Mouse (Mus musculus) heart, embryonic 10.5 days (tissue): ENCODE measurements at regions not wholly inside any gene's neighbourhood (a gene's known extent, or its start where the extent isn't known, plus 50 kb on each side); places are given as distances from the start of the nearest gene placed in this dataset.

Source experiments
- DNase-seq: peaks from one replicate; pipeline ENCODE4 v3.0.0-alpha.2; 2017; ENCODE audit warnings: low spot score
- H3K27ac ChIP-seq: fragments of 300-500 bp; sonication (generic); 2 replicates; pipeline ENCODE4 v1.5.1; 2016; ENCODE audit warnings: mild to moderate bottlenecking
- H3K27me3 ChIP-seq: fragments of 300-500 bp; sonication (generic); 2 replicates; pipeline ENCODE4 v1.6.1; 2016; ENCODE audit warnings: mild to moderate bottlenecking; ENCODE audit not compliant: poor library complexity, insufficient read depth, severe bottlenecking
- H3K36me3 ChIP-seq: fragments of 300-500 bp; sonication (generic); 2 replicates; pipeline ENCODE4 v1.6.1; 2016; ENCODE audit warnings: mild to moderate bottlenecking, moderate library complexity
- H3K4me1 ChIP-seq: fragments of 300-500 bp; sonication (generic); 2 replicates; pipeline ENCODE4 v1.6.1; 2016; ENCODE audit warnings: mild to moderate bottlenecking
- H3K4me3 ChIP-seq: fragments of 300-500 bp; sonication (generic); 2 replicates; pipeline ENCODE4 v1.5.1; 2016; ENCODE audit warnings: mild to moderate bottlenecking, moderate library complexity
- H3K9me3 ChIP-seq: fragments of 300-500 bp; sonication (generic); 2 replicates; pipeline ENCODE4 v1.6.1; 2016; ENCODE audit warnings: mild to moderate bottlenecking, moderate library complexity
- WGBS: fragments of 180-500 bp; shearing (Covaris S2); methylation state at CpG from one replicate; pipeline ENCODE4 v1.1.7; 2016; 5-methylcytosine and 5-hydroxymethylcytosine counted together

- DNase-seq = no peak
- H3K36me3 ChIP-seq = no peaks in the 10 kb centered on the region
- no peak overlapping the region for H3K4me3 ChIP-seq
- H3K9me3 ChIP-seq = no peaks in the 10 kb centered on the region
- no peaks in the 10 kb centered on the region for H3K4me1 ChIP-seq
- H3K27ac ChIP-seq = no peak overlapping the region
- WGBS = 76% methylated on average over 8 of the region's 8 CpGs
- no peaks in the 10 kb centered on the region for H3K27me3 ChIP-seq
Measured at GRCm38 (mm10) chr5:54279357-54279756, 281.1 kb downstream of the Stim2 start.

DNA sequence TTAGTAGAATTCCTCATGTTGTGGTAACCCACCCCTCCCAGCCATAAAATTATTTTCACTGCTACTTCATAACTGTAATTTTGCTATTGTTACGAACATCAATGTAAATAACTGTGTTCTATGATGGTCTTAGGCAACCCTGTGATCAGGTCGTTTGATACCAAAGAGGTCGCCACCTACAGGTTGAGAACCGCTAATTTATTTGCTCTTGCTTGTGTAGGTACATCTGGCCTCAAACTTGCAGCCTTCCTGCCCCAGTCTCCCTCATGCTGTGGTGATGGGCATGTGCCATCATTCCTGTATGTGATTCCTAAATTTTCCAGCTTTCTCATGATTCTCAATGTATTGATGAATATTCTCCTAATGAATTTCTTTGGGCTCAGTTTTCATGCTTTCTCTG lies 282.4 kb downstream of the Stim2 start:
- Histone ChIP-seq H3K4me1 (no peaks in the 10 kb centered on the region), H3K4me3 (no peak overlapping the region), H3K36me3 (no peaks in the 10 kb centered on the region), H3K9me3 (no peaks in the 10 kb centered on the region), H3K27me3 (no peaks in the 10 kb centered on the region), H3K27ac (no peak overlapping the region)
- WGBS = 43% methylated on average over 4 of the region's 4 CpGs
- DNase-seq = no peak

- no peaks in the 10 kb centered on the region for H3K27me3 ChIP-seq
- no peaks in the 10 kb centered on the region for H3K4me1 ChIP-seq
- no peak for DNase-seq
- no peaks in the 10 kb centered on the region for H3K36me3 ChIP-seq
- H3K27ac ChIP-seq = no peak overlapping the region
- no peak overlapping the region for H3K4me3 ChIP-seq
- WGBS = 71% methylated on average over 4 of the region's 4 CpGs
- no peaks in the 10 kb centered on the region for H3K9me3 ChIP-seq
Measured at GRCm38 (mm10) chr5:54281121-54281520, 282.8 kb downstream of the Stim2 start.

DNA sequence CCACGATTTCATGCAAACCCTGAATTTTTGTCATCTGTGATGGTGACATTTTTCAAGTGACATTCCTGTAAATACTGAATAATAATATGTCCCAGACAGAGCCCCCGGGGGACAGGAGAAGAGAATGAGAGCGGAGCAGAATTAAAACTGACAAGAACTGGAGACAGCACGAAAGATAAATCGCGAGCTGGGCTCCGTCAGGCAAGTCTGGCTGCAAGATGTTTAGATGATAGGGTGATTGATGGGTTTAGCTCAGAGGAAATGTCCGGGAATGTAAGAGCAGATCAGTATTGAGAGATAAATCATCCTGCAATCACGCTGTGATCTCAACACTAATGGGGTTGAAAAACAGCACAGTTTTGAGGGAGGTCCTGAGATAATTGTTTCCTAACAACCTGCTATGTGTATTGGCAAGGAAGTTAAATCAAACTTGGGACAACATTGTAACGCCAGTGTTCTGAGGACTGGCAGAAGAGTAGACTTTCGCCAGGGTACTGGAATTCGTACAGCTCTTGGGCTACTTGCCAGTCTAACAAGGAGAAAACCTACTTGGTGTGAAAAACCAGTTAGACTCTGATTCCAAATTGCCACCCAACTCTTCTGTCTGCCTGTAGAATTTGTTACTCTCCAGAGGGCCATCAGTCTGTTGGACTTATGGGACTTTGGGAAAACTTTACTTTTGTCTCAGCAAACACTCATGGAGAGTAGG lies 292.2 kb downstream of the Stim2 start:
- no peaks in the 10 kb centered on the region for H3K4me1 ChIP-seq
- H3K27ac ChIP-seq = no peak overlapping the region
- no peaks in the 10 kb centered on the region for H3K27me3 ChIP-seq
- no peak overlapping the region for H3K4me3 ChIP-seq
- H3K9me3 ChIP-seq = no peaks in the 10 kb centered on the region
- 35% methylated on average over 12 of the region's 12 CpGs for WGBS
- H3K36me3 ChIP-seq = no peaks in the 10 kb centered on the region
- DNase-seq = no peak

DNA sequence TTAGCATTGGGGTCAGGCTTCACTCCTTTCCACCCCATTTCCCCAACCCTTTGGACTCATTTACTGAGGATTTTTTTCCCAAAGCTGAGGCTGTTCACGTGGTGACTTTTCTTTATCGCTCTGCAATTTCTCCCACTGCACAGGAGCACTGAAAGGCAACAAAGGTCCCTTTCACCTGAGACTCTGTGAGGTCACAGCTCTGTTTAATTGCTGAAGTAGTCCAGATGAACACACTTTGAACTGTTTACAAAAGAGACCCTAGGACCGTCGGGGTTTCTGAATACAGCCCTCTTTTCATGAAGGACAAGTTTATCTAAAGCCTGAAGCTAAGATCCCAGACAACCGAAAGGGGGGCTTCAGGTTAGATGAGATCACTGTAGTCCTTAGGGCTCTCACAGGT lies 293.6 kb downstream of the Stim2 start:
- no peak for DNase-seq
- WGBS = 48% methylated on average over 5 of the region's 5 CpGs
- no peaks in the 10 kb centered on the region for H3K27me3 ChIP-seq

DNA sequence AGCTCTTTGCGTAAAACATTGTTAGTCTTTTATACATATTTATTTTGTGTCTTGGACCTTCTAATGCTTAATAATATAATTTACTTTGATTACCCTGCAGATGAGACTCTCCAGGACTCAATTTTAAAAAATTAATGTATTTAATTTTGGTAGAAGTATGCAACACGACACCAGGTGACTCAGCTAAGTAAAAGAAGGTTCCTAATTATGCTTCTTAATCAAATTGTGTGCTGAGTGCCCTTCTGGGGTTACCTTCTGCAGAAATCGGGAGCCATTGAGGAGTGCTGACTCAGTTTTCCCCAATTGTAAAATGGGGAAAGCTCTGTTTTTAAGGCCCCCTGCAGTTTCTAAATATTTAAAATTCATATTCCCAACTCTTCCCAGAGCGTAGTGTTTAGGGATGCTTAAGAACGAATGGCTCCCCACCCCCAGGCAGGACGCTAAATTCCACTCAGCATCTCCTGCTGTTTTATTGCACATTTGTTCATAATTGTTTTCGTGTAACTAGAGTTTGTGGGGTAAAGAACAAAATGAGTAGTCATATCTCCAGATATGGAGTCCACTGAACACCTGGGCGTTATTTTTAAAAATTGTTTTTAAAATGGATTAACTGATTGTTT lies 315.5 kb downstream of the Stim2 start:
- WGBS = 80% methylated on average over 8 of the region's 8 CpGs
- no peak overlapping the region for H3K27ac ChIP-seq
- no peaks in the 10 kb centered on the region for H3K4me1 ChIP-seq
- no peak for DNase-seq
- H3K36me3 ChIP-seq = no peaks in the 10 kb centered on the region
- H3K27me3 ChIP-seq = no peaks in the 10 kb centered on the region
- no peaks in the 10 kb centered on the region for H3K9me3 ChIP-seq
- H3K4me3 ChIP-seq = no peak overlapping the region

More for the DNA sequence above, 293.6 kb downstream of the Stim2 start:
- no peak overlapping the region for H3K4me3 ChIP-seq
- no peaks in the 10 kb centered on the region for H3K4me1 ChIP-seq
- H3K9me3 ChIP-seq = no peaks in the 10 kb centered on the region
- no peaks in the 10 kb centered on the region for H3K36me3 ChIP-seq
- no peak overlapping the region for H3K27ac ChIP-seq

- DNase-seq = no peak
- Histone ChIP-seq H3K36me3 (no peaks in the 10 kb centered on the region), H3K9me3 (no peaks in the 10 kb centered on the region; the same call in 1 of the 2 replicates), H3K4me1 (no peaks in the 10 kb centered on the region), H3K4me3 (no peak overlapping the region), H3K27me3 (no peaks in the 10 kb centered on the region), H3K27ac (no peak overlapping the region)
- WGBS = 84% methylated on average over 2 of the region's 2 CpGs
Measured at GRCm38 (mm10) chr5:54330415-54330814, 332.1 kb downstream of the Stim2 start.

DNA sequence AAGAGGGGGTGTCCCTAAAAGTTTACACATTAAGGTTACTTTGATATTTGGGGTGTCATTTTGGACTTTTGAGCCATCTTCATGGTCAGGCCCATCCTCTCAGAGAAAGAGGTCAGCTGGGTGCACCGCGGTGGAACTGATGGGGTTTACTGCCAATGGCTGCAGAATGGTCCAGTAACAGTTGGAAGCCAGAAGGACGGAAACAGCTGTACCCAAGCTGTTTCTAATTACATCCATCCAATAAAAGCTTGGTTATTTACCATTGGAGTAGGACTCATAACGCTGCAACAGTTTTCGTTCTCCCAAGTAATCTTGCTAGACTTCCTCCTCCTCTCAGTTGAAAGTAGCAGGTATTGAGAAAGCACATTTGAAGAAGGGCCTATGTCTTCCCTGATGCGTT lies 344.7 kb downstream of the Stim2 start:
- Histone ChIP-seq H3K9me3 (no peaks in the 10 kb centered on the region), H3K36me3 (no peaks in the 10 kb centered on the region), H3K4me1 (no peaks in the 10 kb centered on the region), H3K27ac (no peak overlapping the region), H3K27me3 (no peaks in the 10 kb centered on the region), H3K4me3 (no peak overlapping the region)
- WGBS = 80% methylated on average over 6 of the region's 6 CpGs
- DNase-seq = no peak

DNA sequence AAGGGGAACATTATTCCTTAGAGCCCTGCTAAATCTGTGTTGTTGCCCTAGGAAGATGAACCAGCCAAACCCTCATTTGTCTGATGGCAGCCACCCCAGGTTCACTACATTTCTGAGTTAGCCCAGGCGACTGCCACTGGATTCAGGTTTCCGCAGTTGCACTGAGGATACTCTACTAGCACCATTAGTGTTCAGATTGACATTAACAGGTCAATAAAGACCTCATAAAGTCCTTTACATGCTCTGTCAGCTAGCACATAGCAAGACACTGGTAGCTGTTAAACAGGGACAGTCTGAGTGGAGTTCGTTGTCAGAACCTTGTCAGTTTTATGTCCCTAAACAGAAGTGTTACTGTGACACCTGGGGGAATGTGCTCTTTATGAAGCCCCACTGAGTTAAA lies 345.1 kb downstream of the Stim2 start:
- 82% methylated on average over 3 of the region's 3 CpGs for WGBS

DNA sequence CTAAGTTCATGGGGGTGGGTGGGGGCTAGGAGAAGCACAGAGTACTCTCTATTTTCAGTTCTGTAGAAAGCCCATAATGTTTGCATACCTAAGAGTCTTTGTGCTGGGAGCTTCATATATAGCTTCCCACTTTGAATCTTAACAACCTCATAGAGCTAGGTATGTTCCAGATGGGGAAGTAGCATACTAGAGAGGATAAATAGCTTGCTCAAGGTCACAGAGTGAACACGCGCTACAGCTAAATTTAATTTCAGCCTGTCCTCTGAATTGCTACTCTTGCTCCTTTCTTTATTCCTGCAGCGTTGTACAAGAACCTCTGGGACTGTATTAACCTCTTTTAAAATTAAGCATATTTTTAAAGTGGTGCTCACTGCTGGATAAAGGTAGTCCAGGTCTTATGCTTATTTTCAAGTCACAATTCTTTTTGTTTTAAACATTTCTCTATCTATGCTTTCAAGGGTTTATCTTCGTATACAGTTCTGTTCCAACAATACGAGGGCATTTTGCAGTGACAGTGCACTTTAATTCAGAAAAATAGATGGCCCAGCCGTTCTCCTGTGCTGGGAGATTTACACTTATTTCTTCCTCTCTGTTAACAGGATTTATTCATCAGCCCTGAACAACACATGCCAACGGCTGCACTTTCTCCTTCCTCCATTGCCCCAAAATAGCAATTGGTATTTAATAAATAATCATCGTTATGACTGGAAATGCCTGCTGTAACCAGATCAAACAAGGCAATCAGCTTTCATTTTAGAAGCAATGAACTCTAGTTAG lies 350.7 kb downstream of the Stim2 start:
- H3K4me3 ChIP-seq = no peak overlapping the region
- no peak for DNase-seq
- no peaks in the 10 kb centered on the region for H3K36me3 ChIP-seq
- no peaks in the 10 kb centered on the region for H3K9me3 ChIP-seq
- no peaks in the 10 kb centered on the region for H3K27me3 ChIP-seq
- 80% methylated on average over 8 of the region's 8 CpGs for WGBS
- H3K4me1 ChIP-seq = no peaks in the 10 kb centered on the region
- 0 out of 2 replicates have a peak overlapping the region, but pooled peaks have one; percentile 3 for H3K27ac ChIP-seq

More for the DNA sequence above, 345.1 kb downstream of the Stim2 start:
- no peaks in the 10 kb centered on the region for H3K27me3 ChIP-seq
- no peak overlapping the region for H3K4me3 ChIP-seq
- H3K36me3 ChIP-seq = no peaks in the 10 kb centered on the region
- no peak overlapping the region for H3K27ac ChIP-seq
- no peaks in the 10 kb centered on the region for H3K4me1 ChIP-seq
- no peaks in the 10 kb centered on the region for H3K9me3 ChIP-seq
- DNase-seq = no peak

DNA sequence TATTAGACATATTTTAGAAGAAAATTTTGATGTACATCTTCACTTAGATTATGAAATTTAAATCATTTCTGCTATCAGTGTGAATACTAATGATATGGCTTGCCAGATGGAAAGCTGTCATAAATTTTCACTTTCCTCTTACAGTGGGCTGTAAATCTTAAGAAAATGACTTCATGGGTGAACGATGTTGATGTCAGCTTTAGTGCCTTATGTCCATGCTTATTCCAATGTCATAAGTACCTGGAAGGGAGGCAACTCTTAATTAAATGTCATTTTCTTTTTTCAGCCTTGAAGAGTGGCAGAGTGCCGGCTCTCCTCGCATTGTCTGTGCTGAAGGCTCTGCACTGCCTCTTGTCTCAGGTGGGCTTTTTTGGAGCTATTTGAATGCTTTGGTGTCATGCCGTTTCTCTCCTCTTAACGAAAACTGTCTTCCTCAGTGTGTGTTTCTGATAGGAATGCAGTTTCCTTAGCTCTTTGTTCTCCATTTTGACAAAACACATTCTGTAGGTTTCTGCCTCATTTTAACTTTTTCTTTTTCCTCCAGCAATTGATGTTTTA lies 351.6 kb downstream of the Stim2 start:
- WGBS = 67% methylated on average over 5 of the region's 5 CpGs
- Histone ChIP-seq H3K36me3 (no peaks in the 10 kb centered on the region), H3K27ac (no peak overlapping the region), H3K4me1 (no peaks in the 10 kb centered on the region), H3K27me3 (no peaks in the 10 kb centered on the region), H3K9me3 (no peaks in the 10 kb centered on the region), H3K4me3 (no peak overlapping the region)
- DNase-seq = no peak

DNA sequence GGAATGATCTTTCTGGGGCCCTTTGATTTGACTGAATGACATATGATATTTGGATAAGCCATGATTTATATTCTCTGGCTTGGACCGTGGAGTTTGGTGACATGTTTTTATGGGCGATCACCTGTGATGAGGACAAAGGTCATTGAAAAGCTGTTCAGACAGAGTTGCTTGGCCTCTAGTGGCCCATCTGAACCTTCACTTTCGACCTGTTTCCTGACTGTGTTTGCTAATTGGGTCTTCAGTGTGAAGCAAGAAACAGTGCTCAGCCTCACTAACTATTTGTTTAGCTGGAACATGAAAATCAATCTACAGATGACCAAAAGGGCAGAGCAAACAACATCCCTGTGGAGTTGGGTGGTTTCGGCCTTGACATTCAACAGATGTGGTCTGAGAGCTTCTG lies 357.8 kb downstream of the Stim2 start:
- WGBS = 79% methylated on average over 4 of the region's 4 CpGs
- Histone ChIP-seq H3K9me3 (no peaks in the 10 kb centered on the region), H3K27me3 (no peaks in the 10 kb centered on the region), H3K4me1 (no peaks in the 10 kb centered on the region), H3K4me3 (no peak overlapping the region), H3K27ac (no peak overlapping the region), H3K36me3 (no peaks in the 10 kb centered on the region)
- no peak for DNase-seq

GRCm38 (mm10) chr5:54357501-54357900 lies 359.2 kb downstream of the Stim2 start:
- no peaks in the 10 kb centered on the region for H3K9me3 ChIP-seq
- H3K36me3 ChIP-seq = no peaks in the 10 kb centered on the region
- H3K4me1 ChIP-seq = no peaks in the 10 kb centered on the region
- no peak overlapping the region for H3K27ac ChIP-seq
- H3K27me3 ChIP-seq = no peaks in the 10 kb centered on the region
- no peak for DNase-seq
- H3K4me3 ChIP-seq = no peak overlapping the region
- 78% methylated on average over 4 of the region's 4 CpGs for WGBS
